Mouse (Mus musculus) thymus, postnatal 10 days (tissue): ENCODE data around the gene C130026I21Rik.
A peak's percentile ranks its signal among the peaks of the same experiment; 100 is the strongest.
"Not testable (repeated sequence)": the region's sequence is repeated elsewhere in the genome, so short reads cannot be mapped to it uniquely, and the experiment has no call there.

Experiments used
- DNase-seq, 2 experiments: peaks; one replicate each; pipeline ENCODE4 v3.0.0; 2021; ENCODE audit warnings: low spot score in 2 of 2

C130026I21Rik gene

DNA sequence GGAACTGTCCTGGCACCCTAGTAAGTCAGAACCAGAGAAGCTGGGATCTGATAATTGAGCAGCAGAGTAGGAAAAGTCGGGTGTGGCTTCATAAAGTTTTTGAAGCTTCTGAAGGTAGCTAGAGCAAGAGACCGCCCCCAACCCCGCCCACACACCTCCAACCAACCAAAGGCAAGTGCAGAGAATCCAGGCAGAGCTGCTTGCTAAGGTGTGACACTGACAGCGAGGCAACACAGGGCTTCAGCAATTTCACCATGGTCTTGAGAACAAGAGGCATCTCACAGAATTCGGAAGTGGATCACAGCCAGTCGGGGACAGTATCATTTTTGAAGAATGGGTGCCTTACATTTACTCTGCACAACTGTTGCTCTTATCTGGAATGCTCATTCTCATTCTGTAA is at the start of gene C130026I21Rik:
C130026I21Rik (minus strand) TSS at position 101 of the 400 bp plus-strand sequence.
- DNase-seq: not testable (repeated sequence)

DNA sequence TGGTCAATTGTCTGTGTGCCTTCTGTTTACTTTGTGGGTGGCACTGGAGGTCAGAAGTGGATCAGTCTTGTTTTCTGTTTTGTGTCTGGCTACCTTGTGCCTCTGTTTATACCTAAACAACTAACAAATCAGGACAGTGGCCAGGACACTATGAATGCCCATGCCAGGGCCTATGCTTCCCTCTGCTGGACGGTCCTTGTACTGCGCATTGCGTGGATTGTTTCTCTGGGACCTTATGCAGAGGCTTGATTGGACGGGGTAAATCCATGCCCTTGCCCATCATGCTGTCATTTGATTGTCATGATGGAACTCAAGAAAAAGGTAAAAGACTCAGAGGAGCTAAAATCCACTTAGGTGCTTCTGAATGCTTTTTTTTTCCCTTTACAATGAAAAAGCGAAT is 16.7 kb upstream of the C130026I21Rik start:
- DNase-seq: peak in 1 of 2 experiments; percentile 11

DNA sequence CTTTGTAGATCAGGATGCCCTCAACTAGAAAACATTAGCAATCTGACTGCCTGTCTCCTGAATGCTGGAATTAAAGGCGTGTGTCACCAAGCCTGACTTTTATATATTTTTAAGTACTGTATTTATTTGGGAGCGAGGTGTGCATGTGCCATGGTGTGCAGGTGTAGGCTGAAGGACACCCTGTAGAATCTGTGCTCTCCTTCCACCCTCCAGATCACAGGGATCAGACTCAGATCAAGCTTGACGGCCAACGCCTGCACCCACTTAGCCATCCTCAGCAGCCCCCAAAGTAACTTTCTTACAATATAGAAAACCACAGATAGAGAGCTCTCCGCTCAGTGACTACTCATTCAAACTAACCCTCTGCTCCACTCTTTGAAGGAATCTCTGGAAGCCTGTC is 6.1 kb upstream of the C130026I21Rik start:
- not testable (repeated sequence) for DNase-seq

DNA sequence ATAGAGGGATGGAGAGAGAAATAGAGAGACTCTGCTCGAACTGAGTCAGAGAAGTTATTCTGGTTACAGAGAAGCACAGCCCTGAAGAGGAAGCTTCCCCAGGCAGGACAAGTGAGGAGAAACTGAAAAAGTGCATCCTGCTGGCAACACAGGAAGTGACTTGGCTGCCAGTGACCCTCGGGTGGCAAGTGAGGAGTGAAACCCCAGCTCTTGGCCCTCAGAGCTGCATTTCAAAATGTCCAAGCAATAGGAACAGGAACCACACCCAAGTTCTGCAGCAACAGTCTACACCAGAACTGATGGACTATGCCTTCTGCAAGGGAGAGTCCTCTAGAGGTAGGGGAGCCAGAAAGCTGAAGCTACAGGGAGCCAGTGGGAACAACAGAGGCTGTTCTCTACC is 11.7 kb downstream of the C130026I21Rik start:
- DNase-seq: peak; percentile 38 to 42

GRCm38 (mm10) chr1:85255217-85255616 is 15.1 kb downstream of the C130026I21Rik start:
- not testable (repeated sequence) for DNase-seq

DNA sequence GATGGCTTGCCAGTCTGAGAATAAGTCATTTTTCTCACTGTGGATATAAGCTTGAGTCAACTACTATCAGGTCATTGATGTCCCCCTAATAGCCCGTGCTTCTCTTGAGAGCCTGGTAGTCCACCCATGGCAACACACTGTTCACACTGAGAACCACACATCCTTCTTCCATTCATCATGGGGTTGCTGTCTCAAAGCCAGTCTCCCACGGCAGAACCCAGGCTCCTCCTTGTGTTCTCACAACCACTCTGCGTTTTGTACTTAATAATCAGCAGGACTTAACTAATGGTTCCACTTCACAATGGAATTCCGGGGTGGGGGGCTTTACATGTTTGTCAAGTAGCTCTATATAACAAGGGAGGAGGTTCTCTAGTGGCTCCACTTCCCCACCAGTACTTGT is 19.2 kb downstream of the C130026I21Rik start:
- not testable (repeated sequence) for DNase-seq

DNA sequence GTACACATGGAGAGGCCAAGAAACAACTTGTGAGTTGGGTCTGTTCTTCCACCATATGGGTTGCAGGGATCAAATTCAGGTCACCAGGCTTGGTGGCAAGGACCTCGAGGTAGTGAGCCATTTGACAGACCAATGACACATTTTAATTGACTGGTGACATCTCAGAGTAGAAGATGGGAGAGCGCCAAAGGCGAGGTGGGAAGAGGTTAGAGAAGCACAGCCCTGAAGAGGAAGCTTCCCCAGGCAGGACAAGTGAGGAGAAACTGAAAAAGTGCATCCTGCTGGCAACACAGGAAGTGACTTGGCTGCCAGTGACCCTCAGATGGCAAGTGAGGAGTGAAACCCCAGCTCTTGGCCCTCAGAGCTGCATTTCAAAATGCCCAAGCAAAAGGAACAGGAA is 21.4 kb downstream of the C130026I21Rik start:
- DNase-seq: not testable (repeated sequence)

- not testable (repeated sequence) for DNase-seq
These were observed 23.4 kb downstream of the C130026I21Rik start for GRCm38 (mm10) chr1:85246776-85247460.

- DNase-seq: not testable (repeated sequence)
These were observed 24.1 kb downstream of the C130026I21Rik start for GRCm38 (mm10) chr1:85246266-85246665.

DNA sequence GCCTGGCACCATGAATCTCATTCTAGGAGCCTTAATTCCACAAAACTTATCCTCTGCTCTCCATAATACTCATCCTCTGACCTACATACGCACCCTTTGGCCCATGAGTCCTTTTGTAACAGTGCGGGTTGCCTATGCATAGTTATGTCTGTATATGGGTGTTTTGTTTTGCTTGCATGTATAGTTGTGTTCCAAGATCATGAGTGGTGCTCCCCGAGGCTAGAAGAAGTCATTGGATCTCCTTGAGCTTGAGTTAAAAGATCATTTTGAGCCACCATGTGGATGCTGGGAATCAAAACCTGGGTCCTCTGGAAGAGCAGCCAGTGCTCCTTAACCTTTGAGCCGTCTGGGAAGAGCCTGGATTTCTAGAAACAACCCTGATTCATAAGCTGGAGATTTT is 25.4 kb downstream of the C130026I21Rik start:
- not testable (repeated sequence) for DNase-seq

- DNase-seq: not testable (repeated sequence)
These were observed 27.3 kb downstream of the C130026I21Rik start for GRCm38 (mm10) chr1:85243023-85243422.

DNA sequence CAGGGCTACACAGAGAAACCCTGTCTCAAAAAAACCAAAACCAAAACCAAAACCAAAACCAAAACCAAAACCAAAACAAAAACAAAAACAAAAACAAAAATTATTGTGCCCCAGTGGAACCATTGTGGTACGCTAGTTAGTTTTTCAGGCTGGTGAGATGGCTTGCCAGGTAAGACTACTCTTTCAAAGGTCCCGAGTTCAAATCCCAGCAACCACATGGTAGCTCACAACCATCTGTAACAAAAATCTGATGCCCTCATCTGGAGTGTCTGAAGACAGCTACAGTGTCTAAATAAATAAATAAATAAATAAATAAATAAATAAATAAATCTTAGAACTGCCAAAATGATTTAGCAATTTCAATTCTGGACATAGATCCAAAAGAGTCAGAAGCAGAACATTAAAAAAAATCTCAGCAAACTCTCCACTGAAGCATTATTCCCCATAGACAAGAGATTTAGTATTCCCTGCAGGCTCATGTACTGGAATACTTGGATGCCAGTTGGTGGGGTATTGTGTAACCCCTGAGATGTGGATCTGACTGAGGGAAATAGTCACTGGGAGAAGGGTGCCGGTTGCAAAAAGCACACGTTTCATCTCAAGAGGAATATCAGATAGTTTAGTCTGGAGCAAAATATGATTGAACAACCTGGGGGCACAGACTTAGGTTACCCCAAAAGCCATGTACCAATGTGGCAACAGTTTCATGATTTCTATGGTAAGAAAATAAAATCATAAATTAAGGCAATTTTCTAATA is 31.2 kb downstream of the C130026I21Rik start:
- not testable (repeated sequence) for DNase-seq

GRCm38 (mm10) chr1:85206531-85206930 is 63.8 kb downstream of the C130026I21Rik start:
- DNase-seq: not testable (repeated sequence)

DNA sequence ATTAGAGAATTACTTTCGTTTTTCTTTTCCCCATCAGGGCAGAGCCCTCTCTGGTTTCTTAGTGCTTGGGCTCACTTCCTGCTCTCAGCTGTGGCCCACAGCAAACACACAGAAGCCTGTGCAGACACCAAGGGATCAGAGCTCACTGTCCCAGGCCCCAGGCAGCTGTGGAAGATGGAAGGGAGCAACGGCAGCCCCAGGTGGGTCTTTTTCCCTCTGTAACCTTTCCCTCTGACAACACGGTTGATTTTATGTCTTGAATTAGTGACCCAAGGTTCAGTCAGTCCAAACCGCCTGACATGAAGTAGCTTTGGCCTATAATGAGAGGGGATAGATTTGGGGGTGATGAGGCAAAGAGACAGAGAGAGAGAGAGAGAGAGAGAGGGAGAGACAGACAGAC is 70.8 kb downstream of the C130026I21Rik start:
- not testable (repeated sequence) for DNase-seq

- not testable (repeated sequence) for DNase-seq
These were observed 71.6 kb downstream of the C130026I21Rik start for GRCm38 (mm10) chr1:85198647-85199350.

DNA sequence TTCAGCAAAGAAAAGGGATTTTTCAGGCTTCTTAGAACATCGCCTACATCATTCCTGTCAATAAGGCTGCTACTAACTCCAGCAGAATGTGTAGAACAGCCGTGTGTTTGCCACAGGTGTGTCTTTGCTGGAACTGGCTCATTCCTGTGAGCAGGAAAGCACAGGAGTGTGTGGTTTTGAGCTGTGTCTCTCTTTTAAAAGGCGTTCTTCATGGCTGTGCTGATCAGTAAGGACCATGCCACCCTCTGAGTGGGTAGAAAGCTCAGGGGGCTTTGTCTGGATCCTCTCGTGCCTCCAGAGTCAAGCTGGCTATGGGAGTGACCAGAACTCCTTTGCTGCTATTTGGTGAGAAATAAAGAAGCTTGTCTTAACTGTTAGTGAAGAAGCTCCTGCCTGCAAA is 73.6 kb downstream of the C130026I21Rik start:
- not testable (repeated sequence) for DNase-seq

DNA sequence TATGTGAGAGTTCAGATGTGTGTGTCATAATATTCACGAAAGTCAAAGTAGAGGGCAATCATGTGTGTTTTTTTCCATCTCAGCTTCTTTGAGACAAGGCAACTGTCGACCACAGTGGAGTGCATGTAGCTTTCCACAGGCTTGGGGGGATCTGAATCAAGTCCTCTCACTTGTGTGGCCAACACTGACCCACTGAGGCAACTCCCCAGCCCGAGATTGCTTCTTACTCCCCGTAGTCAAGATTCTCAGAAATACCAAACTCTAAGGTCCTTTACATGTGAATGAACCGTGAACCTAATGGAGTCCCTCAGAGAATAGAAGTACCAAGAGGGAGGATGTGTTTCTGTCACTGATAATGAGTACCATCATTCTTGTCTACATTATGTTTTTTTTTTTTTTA is 76.6 kb downstream of the C130026I21Rik start:
- not testable (repeated sequence) for DNase-seq

GRCm38 (mm10) chr1:85181981-85182380 is 88.4 kb downstream of the C130026I21Rik start:
- not testable (repeated sequence) for DNase-seq

- DNase-seq: not testable (repeated sequence)
These were observed 91.4 kb downstream of the C130026I21Rik start for GRCm38 (mm10) chr1:85178971-85179370.

- not testable (repeated sequence) for DNase-seq
These were observed 107.5 kb downstream of the C130026I21Rik start for GRCm38 (mm10) chr1:85162841-85163240.

GRCm38 (mm10) chr1:85155151-85155550 is 115.2 kb downstream of the C130026I21Rik start:
- not testable (repeated sequence) for DNase-seq

DNA sequence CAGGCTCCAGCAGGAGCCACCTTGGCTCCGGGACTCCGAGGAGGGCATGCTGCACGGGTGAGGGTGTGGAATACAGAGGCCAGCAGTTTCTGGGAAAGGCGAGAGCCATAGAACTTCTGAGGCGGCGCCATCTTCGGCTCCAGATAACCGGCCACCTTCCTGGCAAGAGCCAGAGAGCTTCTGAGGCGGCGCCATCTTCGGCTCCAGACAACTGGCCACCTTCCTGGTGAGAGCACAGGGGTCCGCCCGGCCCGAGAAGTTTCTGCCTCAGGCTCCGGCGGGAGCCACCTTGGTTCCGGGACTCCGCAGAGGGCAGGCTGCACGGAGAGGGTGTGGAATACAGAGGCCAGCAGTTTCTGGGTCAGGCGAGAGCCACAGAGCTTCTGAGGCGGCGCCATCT is 136.7 kb downstream of the C130026I21Rik start:
- not testable (repeated sequence) for DNase-seq
